Mouse (Mus musculus) CD8-positive naive resting alpha-beta T cell, adult 2 months (primary cell): Measurements from ENCODE around the gene Nkiras1.
"Not testable (repeated sequence)": the region's sequence is repeated elsewhere in the genome, so short reads cannot be mapped to it uniquely, and the experiment has no call there.

Source experiments
- DNase-seq, 2 experiments: peaks; one replicate each; pipeline ENCODE4 v3.0.0; 2022; ENCODE audit warnings: low read depth in 2 of 2, low spot score in 2 of 2

The Nkiras1 gene

GRCm38 (mm10) chr14:18270529-18271441 lies at the start of gene Nkiras1, which contains the start of gene Rpl15:
Gene Nkiras1, plus strand, starts transcription at chr14:18271136.
Gene Rpl15, minus strand, starts transcription at chr14:18271391.
- peak; percentile 96 to 97 for DNase-seq

- no peak for DNase-seq
Observed at GRCm38 (mm10) chr14:18221977-18222376, 49.0 kb upstream of the Nkiras1 start.

GRCm38 (mm10) chr14:18225431-18225830 lies 45.5 kb upstream of the Nkiras1 start:
- DNase-seq: not testable (repeated sequence)

GRCm38 (mm10) chr14:18226181-18226580 lies 44.8 kb upstream of the Nkiras1 start:
- not testable (repeated sequence) for DNase-seq

GRCm38 (mm10) chr14:18229751-18230150 lies 41.2 kb upstream of the Nkiras1 start:
- not testable (repeated sequence) for DNase-seq

- DNase-seq: not testable (repeated sequence)
Observed at GRCm38 (mm10) chr14:18231866-18232265, 39.1 kb upstream of the Nkiras1 start.

GRCm38 (mm10) chr14:18233076-18233475 lies 37.9 kb upstream of the Nkiras1 start:
- DNase-seq: no peak

GRCm38 (mm10) chr14:18233981-18234960 lies 36.7 kb upstream of the Nkiras1 start:
- DNase-seq: no peak

- DNase-seq: not testable (repeated sequence)
Observed at GRCm38 (mm10) chr14:18236496-18237235, 34.3 kb upstream of the Nkiras1 start.

- DNase-seq: no peak
Observed at GRCm38 (mm10) chr14:18237381-18237780, 33.6 kb upstream of the Nkiras1 start.

GRCm38 (mm10) chr14:18238131-18238749 lies 32.7 kb upstream of the Nkiras1 start:
- peak; percentile 97 to 98 for DNase-seq

- peak; percentile 95 to 96 for DNase-seq
Observed at GRCm38 (mm10) chr14:18238750-18239731, 31.9 kb upstream of the Nkiras1 start, which contains the start of gene Nr1d2. Gene Nr1d2, minus strand, starts transcription at chr14:18239127.

GRCm38 (mm10) chr14:18240132-18240531 lies 30.8 kb upstream of the Nkiras1 start:
- no peak for DNase-seq

- DNase-seq: no peak
Observed at GRCm38 (mm10) chr14:18241786-18242185, 29.1 kb upstream of the Nkiras1 start.

GRCm38 (mm10) chr14:18242638-18243130 lies 28.3 kb upstream of the Nkiras1 start:
- no peak for DNase-seq

GRCm38 (mm10) chr14:18261203-18261602 lies 9.7 kb upstream of the Nkiras1 start:
- DNase-seq: no peak

GRCm38 (mm10) chr14:18263427-18263826 lies 7.5 kb upstream of the Nkiras1 start:
- DNase-seq: no peak

GRCm38 (mm10) chr14:18269947-18270528 lies 898 bp upstream of the Nkiras1 start:
- DNase-seq: not testable (repeated sequence)
